Mouse (Mus musculus) intestine, embryonic 14.5 days (tissue): ENCODE measurements around the gene Mss51. TPM values are rescaled to one million over a fixed set of nuclear protein-coding genes. Genes with fewer than 3 reads are reported as not detected.

Source experiments
- ATAC-seq: fragments of 200-750 bp; cut with Nextera tagmentation; replicated peaks from 2 replicates; pipeline ENCODE4 v1.8.0; 2017; ENCODE audit warnings: low read depth, moderate number of reproducible peaks, moderate TSS enrichment, moderate library complexity; ENCODE audit not compliant: low FRiP score, low TSS enrichment
- DNase-seq: peaks from one replicate; pipeline ENCODE4 v3.0.0-alpha.2; 2018; ENCODE audit warnings: low spot score
- H3K27ac ChIP-seq: fragments of 300-500 bp; sonication (generic); 2 replicates; pipeline ENCODE4 v1.5.1; 2014; ENCODE audit warnings: low read depth, mild to moderate bottlenecking, control low read depth
- H3K27me3 ChIP-seq: fragments of 300-500 bp; sonication (generic); replicated peaks from 2 replicates; pipeline ENCODE4 v1.6.1; 2014; ENCODE audit warnings: low read length, control low read depth; ENCODE audit not compliant: control insufficient read depth, insufficient read depth
- H3K36me3 ChIP-seq: fragments of 300-500 bp; sonication (generic); 2 replicates; pipeline ENCODE4 v1.6.1; 2014; ENCODE audit warnings: low read length, control low read depth; ENCODE audit not compliant: control insufficient read depth, insufficient read depth
- H3K4me1 ChIP-seq: fragments of 300-500 bp; sonication (generic); replicated peaks from 2 replicates; pipeline ENCODE4 v1.6.1; 2014; ENCODE audit warnings: low read length, control low read depth, mixed read lengths; ENCODE audit not compliant: control insufficient read depth, insufficient read depth
- H3K4me2 ChIP-seq: fragments of 300-500 bp; sonication (generic); 2 replicates; pipeline ENCODE4 v1.6.1; 2014; ENCODE audit warnings: low read length
- H3K4me3 ChIP-seq: fragments of 300-500 bp; sonication (generic); 2 replicates; pipeline ENCODE4 v1.5.1; 2014; ENCODE audit warnings: low read depth, low read length, control low read depth, mixed read lengths
- H3K9ac ChIP-seq: fragments of 300-500 bp; sonication (generic); 2 replicates; pipeline ENCODE4 v1.6.1; 2014; ENCODE audit warnings: mild to moderate bottlenecking, low read length
- H3K9me3 ChIP-seq: fragments of 300-500 bp; sonication (generic); 2 replicates; pipeline ENCODE4 v1.6.1; 2016; ENCODE audit warnings: low read length, control low read depth; ENCODE audit not compliant: control insufficient read depth
- WGBS: fragments of 180-500 bp; shearing (Covaris S2); extraction: QIAGEN DNeasy Blood & Tissue Kit; methylation state at CpG from one replicate; pipeline ENCODE4 v1.1.7; 2014; 5-methylcytosine and 5-hydroxymethylcytosine counted together
- polyA plus RNA-seq: library from polyadenylated mRNA; unstranded; fragments of >200 nt; fragmentation: Nextera tagmentation; extraction: Ambion mirVana; gene quantifications from 2 replicates; pipeline ENCODE4 v1.2.1, GENCODE M21; 2014

Mss51 gene
- polyA plus RNA-seq, 1 experiment from 2014 or later, result 0.95 TPM

DNA sequence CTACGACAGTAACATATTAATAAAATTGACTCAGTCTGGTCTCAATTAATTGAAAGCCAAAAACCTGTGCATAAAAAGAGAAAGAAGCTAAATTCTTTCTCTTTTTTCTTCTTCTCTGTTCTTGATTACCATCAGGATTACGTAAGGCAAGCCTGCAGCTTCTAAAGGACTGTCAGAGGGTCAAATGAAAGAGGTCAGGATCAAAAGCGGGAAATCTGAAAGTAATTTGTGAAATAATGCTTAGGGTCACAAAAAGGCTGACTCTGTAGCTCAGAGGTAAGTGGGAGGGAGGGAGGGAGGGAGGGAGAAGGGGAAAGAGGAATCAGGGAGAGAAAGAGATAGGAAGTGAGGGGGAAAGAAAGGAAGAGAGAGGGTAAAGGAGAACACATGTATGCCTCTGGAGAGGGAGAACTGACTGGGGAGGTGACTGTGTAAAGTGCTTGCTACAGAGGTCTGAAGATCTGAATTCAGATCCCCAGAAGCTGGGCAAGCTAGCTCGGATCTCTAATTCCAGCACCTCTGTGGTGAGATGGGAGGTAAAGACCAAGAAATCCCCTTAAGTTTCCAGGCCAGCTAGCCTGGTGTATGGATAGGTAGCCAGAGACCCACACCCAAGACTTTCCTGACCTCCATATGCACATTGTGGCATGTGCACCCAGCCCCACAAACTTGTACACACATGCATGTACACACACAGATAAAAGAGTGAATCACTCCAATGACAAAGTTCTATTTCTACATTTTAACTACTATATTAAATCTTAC, 19.3 kb downstream of the Mss51 start:
- ATAC-seq, result no peak
- H3K27ac ChIP-seq, result no peak overlapping the region
- WGBS, result 70% methylated on average over 4 of the region's 4 CpGs
- no peak overlapping the region for H3K4me2 ChIP-seq
- H3K4me3 ChIP-seq, result no peak overlapping the region
- no peak for DNase-seq
- no peak overlapping the region for H3K9ac ChIP-seq
- no peaks in the 10 kb centered on the region for H3K27me3 ChIP-seq
- 0 out of 2 replicates have a peak, but pooled peaks cover 3% of the 10 kb centered on the region for H3K36me3 ChIP-seq
- H3K9me3 ChIP-seq, result no peaks in the 10 kb centered on the region
- H3K4me1 ChIP-seq, result 0 out of 2 replicates have a peak, but pooled peaks cover 3% of the 10 kb centered on the region

GRCm38 (mm10) chr14:20460216-20460615, 36.5 kb downstream of the Mss51 start:
- 75% methylated on average over 14 of the region's 14 CpGs for WGBS
- no peak for ATAC-seq

DNA sequence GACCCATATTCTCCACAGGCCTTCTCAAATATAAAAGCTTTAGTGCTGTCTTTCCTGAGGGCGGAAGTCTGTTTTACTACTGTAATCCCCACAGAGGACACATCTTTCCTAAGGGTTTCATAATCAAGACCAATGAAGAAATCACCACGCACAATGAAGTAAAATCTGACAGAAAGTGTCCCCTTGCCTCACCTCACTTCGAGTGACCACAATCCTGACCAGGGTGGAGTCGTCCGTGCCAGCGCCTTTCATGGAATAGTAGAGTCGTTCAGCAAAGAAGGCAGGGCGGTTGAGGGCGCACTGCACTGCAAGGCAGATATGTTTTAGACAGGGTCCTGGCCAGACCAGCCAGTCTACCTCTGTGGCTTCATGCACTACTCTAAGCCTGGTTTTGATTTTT, 38.3 kb downstream of the Mss51 start:
- Histone ChIP-seq H3K4me1 (no peaks in the 10 kb centered on the region), H3K4me2 (no peak overlapping the region), H3K27ac (no peak overlapping the region), H3K27me3 (no peaks in the 10 kb centered on the region), H3K9ac (no peak overlapping the region), H3K4me3 (no peak overlapping the region), H3K9me3 (no peaks in the 10 kb centered on the region), H3K36me3 (peaks cover 68% of the 10 kb centered on the region)
- ATAC-seq (no peak), DNase-seq (no peak)
- WGBS, result 96% methylated on average over 9 of the region's 9 CpGs

More at GRCm38 (mm10) chr14:20460216-20460615, 36.5 kb downstream of the Mss51 start:
- H3K27ac ChIP-seq, result no peak overlapping the region
- no peak overlapping the region for H3K9ac ChIP-seq
- peaks cover 84% of the 10 kb centered on the region for H3K36me3 ChIP-seq
- H3K9me3 ChIP-seq, result no peaks in the 10 kb centered on the region
- DNase-seq, result no peak
- H3K27me3 ChIP-seq, result no peaks in the 10 kb centered on the region
- no peaks in the 10 kb centered on the region for H3K4me1 ChIP-seq
- no peak overlapping the region for H3K4me3 ChIP-seq
- no peak overlapping the region for H3K4me2 ChIP-seq

- DNase-seq (no peak), ATAC-seq (no peak)
- H3K27ac ChIP-seq, result no peak overlapping the region
- 95% methylated on average over 5 of the region's 5 CpGs for WGBS
- H3K4me1 ChIP-seq, result no peaks in the 10 kb centered on the region
- no peaks in the 10 kb centered on the region for H3K27me3 ChIP-seq
- H3K36me3 ChIP-seq, result peaks cover 17% of the 10 kb centered on the region; the same call in 1 of the 2 replicates
- no peak overlapping the region for H3K4me3 ChIP-seq
- no peak overlapping the region for H3K9ac ChIP-seq
- no peaks in the 10 kb centered on the region for H3K9me3 ChIP-seq
- no peak overlapping the region for H3K4me2 ChIP-seq
Observed at GRCm38 (mm10) chr14:20452929-20453328, 43.8 kb downstream of the Mss51 start.

GRCm38 (mm10) chr14:20451765-20452331, 44.9 kb downstream of the Mss51 start, which contains the start of gene Cfap70:
Cfap70 (minus strand) TSS chr14:20452226.
- Histone ChIP-seq H3K4me2 (peak within 1 kb of the TSS; percentile 78), H3K36me3 (peaks cover 14% of the 10 kb centered on the region; the same call in 1 of the 2 replicates), H3K4me1 (0 out of 2 replicates have a peak, but pooled peaks cover 3% of the 10 kb centered on the region), H3K9ac (peak within 1 kb of the TSS; percentile 42), H3K4me3 (peak within 1 kb of the TSS; percentile 42), H3K27me3 (no peaks in the 10 kb centered on the region), H3K9me3 (no peaks in the 10 kb centered on the region), H3K27ac (no peak within 1 kb of the TSS)
- ATAC-seq (peak; percentile 64; the same call in 1 of the 2 replicates), DNase-seq (peak; percentile 82)
- WGBS, result 2% methylated on average over 15 of the region's 15 CpGs

GRCm38 (mm10) chr14:20451302-20451701, 45.4 kb downstream of the Mss51 start:
- H3K27ac ChIP-seq, result no peak overlapping the region
- H3K4me2 ChIP-seq, result peak overlapping the region; percentile 78
- peak overlapping the region; percentile 42 for H3K4me3 ChIP-seq
- H3K4me1 ChIP-seq, result 0 out of 2 replicates have a peak, but pooled peaks cover 3% of the 10 kb centered on the region
- H3K9me3 ChIP-seq, result no peaks in the 10 kb centered on the region
- WGBS, result 15% methylated on average over 2 of the region's 2 CpGs
- H3K9ac ChIP-seq, result peak overlapping the region; percentile 42
- H3K27me3 ChIP-seq, result no peaks in the 10 kb centered on the region
- DNase-seq, result no peak
- H3K36me3 ChIP-seq, result peaks cover 8% of the 10 kb centered on the region; the same call in 1 of the 2 replicates
- ATAC-seq, result no peak

- WGBS, result 61% methylated on average over 12 of the region's 12 CpGs
- Histone ChIP-seq H3K4me1 (0 out of 2 replicates have a peak, but pooled peaks cover 3% of the 10 kb centered on the region), H3K36me3 (no peaks in the 10 kb centered on the region), H3K9ac (no peak overlapping the region), H3K27ac (no peak overlapping the region), H3K4me3 (no peak overlapping the region), H3K27me3 (no peaks in the 10 kb centered on the region), H3K4me2 (no peak overlapping the region), H3K9me3 (no peaks in the 10 kb centered on the region)
- no peak for DNase-seq
- ATAC-seq, result no peak
Observed at GRCm38 (mm10) chr14:20447209-20447608, 49.5 kb downstream of the Mss51 start.

- H3K4me1 ChIP-seq, result 0 out of 2 replicates have a peak, but pooled peaks cover 2% of the 10 kb centered on the region
- DNase-seq (no peak), ATAC-seq (no peak)
- no peak overlapping the region for H3K9ac ChIP-seq
- H3K36me3 ChIP-seq, result no peaks in the 10 kb centered on the region
- no peak overlapping the region for H3K4me3 ChIP-seq
- H3K27ac ChIP-seq, result no peak overlapping the region
- H3K9me3 ChIP-seq, result no peaks in the 10 kb centered on the region
- H3K4me2 ChIP-seq, result no peak overlapping the region
- WGBS, result 74% methylated on average over 17 of the region's 17 CpGs
- H3K27me3 ChIP-seq, result no peaks in the 10 kb centered on the region
Observed at GRCm38 (mm10) chr14:20442252-20442651, 54.4 kb downstream of the Mss51 start.
